Comparison of ENCODE assay signal across 8 mouse cellular contexts in the genomic region with DNA sequence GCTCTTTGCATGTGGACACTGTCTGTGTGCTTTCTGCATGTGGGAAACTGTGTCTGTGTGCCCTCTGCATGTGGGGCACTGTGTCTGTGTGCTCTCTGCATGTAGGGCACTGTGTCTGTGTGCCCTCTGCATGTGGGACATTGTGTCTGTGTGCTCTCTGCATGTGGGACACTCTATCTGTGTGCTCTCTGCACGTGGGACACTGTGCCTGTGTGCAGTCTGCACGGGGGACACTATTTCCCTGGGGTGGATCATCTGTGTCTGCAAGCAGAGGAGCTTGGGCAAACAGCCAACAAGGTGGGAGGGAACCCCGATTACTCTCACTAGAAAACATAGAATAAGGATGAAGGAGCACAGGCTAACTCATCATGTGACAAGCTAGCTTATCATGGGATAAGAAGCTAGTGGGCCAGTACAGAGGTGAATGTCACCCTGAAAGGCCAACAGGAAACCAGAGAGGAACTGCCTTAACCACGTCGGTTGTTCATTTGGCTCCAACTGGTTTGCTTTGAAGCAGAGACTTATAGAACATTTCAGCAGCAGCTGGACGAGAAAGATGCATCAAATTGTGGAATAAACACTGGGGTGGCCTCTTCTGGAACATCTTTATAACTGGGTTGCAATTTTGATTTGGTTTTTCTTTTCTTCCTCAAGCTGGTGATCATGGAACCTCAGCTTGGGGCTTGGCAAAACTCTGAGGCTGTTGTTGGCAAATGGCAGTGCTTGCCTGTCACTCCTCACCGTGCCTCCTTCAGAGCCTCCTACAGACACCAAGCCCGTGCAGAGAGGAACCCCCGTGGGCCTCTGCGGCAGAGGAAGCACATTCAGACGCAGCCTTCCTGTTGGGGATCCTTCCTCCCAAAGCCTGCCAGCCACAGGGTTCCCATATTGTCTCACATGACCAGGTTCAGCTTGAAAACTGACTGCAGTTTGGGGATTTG. TPM values are rescaled to one million over a fixed set of nuclear protein-coding genes. Genes with fewer than 3 reads are reported as not detected.
A peak's percentile ranks its signal among the peaks of the same experiment; 100 is the strongest.
DNase-seq lines count a peak whose midpoint lies in the region; ATAC-seq and TF ChIP-seq lines count a peak whose summit lies in the region.

No protein-coding gene starts in this region.

- DNase-seq in kidney, adult 2 months = peak; percentile 33
- no peak for DNase-seq in kidney, adult 18-20 months
- DNase-seq in frontal cortex, postnatal 36 days (ENCODE audit: low spot score in 2 of 2) = peak; percentile 45 to 57
- no peak for DNase-seq in limb, embryonic 14.5 days (ENCODE audit: low spot score)
- peak; percentile 65 to 73 for DNase-seq in right cerebral cortex, postnatal 10 days (ENCODE audit: low spot score in 2 of 2)
- no peak for DNase-seq in urinary bladder, adult 18-20 months (ENCODE audit: low spot score in 2 of 2)
- no peak for DNase-seq in Muller cell, postnatal 12 days (ENCODE audit: inconsistent ontology term)

- no peak for TF ChIP-seq CTCF in kidney, adult 2 months (conservative IDR thresholded peaks at IDR 0.05; ENCODE audit: insufficient read depth, insufficient read length, low read depth, low read length)

- H3K36me3 ChIP-seq in kidney, adult 2 months (ENCODE audit: control insufficient read depth, insufficient read depth, low read length) = no peaks in the 10 kb centered on the region
- no peaks in the 10 kb centered on the region for H3K36me3 ChIP-seq in limb, embryonic 14.5 days (ENCODE audit: control insufficient read depth, insufficient read depth, low read length)

- peak overlapping the region; percentile 15; the same call in 1 of the 2 replicates for H3K4me2 ChIP-seq in limb, embryonic 14.5 days (replicated peaks; ENCODE audit: low read depth, low read length, severe bottlenecking)

- no peak overlapping the region for H3K4me3 ChIP-seq in kidney, adult 2 months (ENCODE audit: insufficient read depth, low read depth, low read length)
- no peak overlapping the region for H3K4me3 ChIP-seq in limb, embryonic 14.5 days (replicated peaks; ENCODE audit: low read length)

- no peak overlapping the region for H3K9ac ChIP-seq in limb, embryonic 14.5 days (ENCODE audit: low read depth, low read length, severe bottlenecking)

- H3K27ac ChIP-seq in kidney, adult 2 months (ENCODE audit: insufficient read depth, low read depth, low read length) = no peak overlapping the region
- peak overlapping the region; percentile 52; the same call in 1 of the 2 replicates for H3K27ac ChIP-seq in limb, embryonic 14.5 days (replicated peaks; ENCODE audit: low read depth, low read length)

- ATAC-seq in activated CD4-positive, CD25-positive, alpha-beta regulatory T cell, adult 4 months = peak; percentile 81
- ATAC-seq in limb, embryonic 14.5 days (ENCODE audit: low FRiP score, low read depth) = no peak

- 23% methylated on average over 11 of the region's 11 CpGs for whole genome bisulfite sequencing in kidney, adult 2 months
- WGBS in limb, embryonic 14.5 days = 39% methylated on average over 11 of the region's 11 CpGs

- no peak for TF ChIP-seq POLR2A in kidney, adult 2 months (IDR thresholded peaks at IDR 0.05; ENCODE audit: low read depth, low read length)
- no peak for TF ChIP-seq POLR2A in limb, embryonic 14.5 days (IDR thresholded peaks at IDR 0.05; ENCODE audit: borderline replicate concordance, extremely low read depth, insufficient read depth, insufficient read length)

- no peaks in the 10 kb centered on the region for H3K27me3 ChIP-seq in kidney, adult 2 months (replicated peaks; ENCODE audit: control insufficient read depth, insufficient read depth, low read length)
- no peaks in the 10 kb centered on the region for H3K27me3 ChIP-seq in limb, embryonic 14.5 days (ENCODE audit: control insufficient read depth, insufficient read depth, low read length)

- no peaks in the 10 kb centered on the region for H3K9me3 ChIP-seq in limb, embryonic 14.5 days (ENCODE audit: control insufficient read depth, low read length)

- H3K4me1 ChIP-seq in kidney, adult 2 months (ENCODE audit: control insufficient read depth, insufficient read depth, low read length) = no peaks in the 10 kb centered on the region
- peaks cover 10% of the 10 kb centered on the region for H3K4me1 ChIP-seq in limb, embryonic 14.5 days (ENCODE audit: control insufficient read depth, insufficient read depth, low read length)

RNA-seq across cellular contexts. Expression of a gene that starts 20.9 kb away (rescaled TPM):
- polyA plus RNA-seq in kidney, adult 2 months (2012; rRNA removed) = 2.4 and 5.1 TPM in 2 replicates
- 100 to 1,000 TPM; 160 to 175 TPM for polyA plus RNA-seq in activated CD4-positive, CD25-positive, alpha-beta regulatory T cell, adult 4 months (2017; shearing (Covaris generic))
- 9.0 and 9.6 TPM in 2 replicates for polyA plus RNA-seq in limb, embryonic 14.5 days (2012; rRNA removed)
- 20.6 and 24.4 TPM in 2 replicates for polyA plus RNA-seq in limb, embryonic 14.5 days (2014; fragmentation: Nextera tagmentation; extraction: Ambion mirVana)

Comparison
In these comparisons a context has a peak if more than half of its experiments do, and no peak if none do; other contexts are left out.
1. DNase-seq: peak in kidney, adult 2 months (single experiment), frontal cortex, postnatal 36 days (2 of 2) and right cerebral cortex, postnatal 10 days (2 of 2); none in kidney, adult 18-20 months (single experiment), limb, embryonic 14.5 days (single experiment), urinary bladder, adult 18-20 months (0 of 2) and Muller cell, postnatal 12 days (single experiment).
2. RNA of a gene that starts 20.9 kb away (polyA plus RNA-seq): 160 to 175 TPM in activated CD4-positive, CD25-positive, alpha-beta regulatory T cell, adult 4 months; 9.0 to 24.4 TPM in limb, embryonic 14.5 days and 2.4 to 5.1 TPM in kidney, adult 2 months; every median in the first group is over 4 times any median in the second.